Mouse (Mus musculus) megakaryocyte, adult 5-6 weeks (primary cell): ENCODE measurements around the gene Olfr843. TPM values are rescaled to one million over a fixed set of nuclear protein-coding genes. Genes with fewer than 3 reads are reported as not detected.

Experiments used
- ATAC-seq: 2 replicates; pipeline ENCODE4 v1.8.0; 2016; ENCODE audit warnings: mild to moderate bottlenecking, inconsistent platforms; ENCODE audit not compliant: poor library complexity, severe bottlenecking
- total RNA-seq, 2 experiments: library from RNA; stranded (forward) in 1 of 2; stranded (reverse) in 1 of 2; fragments of 153-499, 151-499 nt in 1 of 2; fragments of 221-1000, 200-1000 nt in 1 of 2; gene quantifications; 2 replicates each; pipeline versions ENCODE4 v1.2.3 to v1.2.4; 2015 to 2017

Olfr843 gene
- not detected in 2 replicates for total RNA-seq (2015)
- not detected in 2 replicates for total RNA-seq (2017)

- no peak for ATAC-seq
Measured at GRCm38 (mm10) chr9:19251887-19252286, at the start of gene Olfr843. TSS of gene Olfr843 (minus strand) at chr9:19251987.

Other genes starting within 250 kb of the Olfr843 start
- not detected in 2 replicates for gene Olfr835, start 219.3 kb downstream of the Olfr843 start, total RNA-seq (2015)
- not detected in 2 replicates for gene Olfr835, start 219.3 kb downstream of the Olfr843 start, total RNA-seq (2017)
- gene Olfr836, start 131.6 kb downstream of the Olfr843 start, total RNA-seq (2015): not detected in 2 replicates
- not detected in 2 replicates for gene Olfr836, start 131.6 kb downstream of the Olfr843 start, total RNA-seq (2017)
- not detected in 2 replicates for gene Olfr837, start 115.7 kb downstream of the Olfr843 start, total RNA-seq (2015)
- not detected in 2 replicates for gene Olfr837, start 115.7 kb downstream of the Olfr843 start, total RNA-seq (2017)
- gene Olfr839-ps1, start 74.7 kb downstream of the Olfr843 start, total RNA-seq (2015): not detected in 2 replicates
- not detected in 2 replicates for gene Olfr839-ps1, start 74.7 kb downstream of the Olfr843 start, total RNA-seq (2017)
- gene Olfr844, start 64.4 kb upstream of the Olfr843 start, total RNA-seq (2015): not detected in 2 replicates
- not detected in 2 replicates for gene Olfr844, start 64.4 kb upstream of the Olfr843 start, total RNA-seq (2017)
- not detected in 2 replicates for gene Olfr845, start 84.5 kb upstream of the Olfr843 start, total RNA-seq (2015)
- gene Olfr845, start 84.5 kb upstream of the Olfr843 start, total RNA-seq (2017): not detected in 2 replicates
- gene Olfr846, start 112.0 kb upstream of the Olfr843 start, total RNA-seq (2015): not detected in 2 replicates
- not detected in 2 replicates for gene Olfr846, start 112.0 kb upstream of the Olfr843 start, total RNA-seq (2017)
- not detected in 2 replicates for gene Olfr847, start 126.7 kb upstream of the Olfr843 start, total RNA-seq (2015)
- not detected in 2 replicates for gene Olfr847, start 126.7 kb upstream of the Olfr843 start, total RNA-seq (2017)
- gene Olfr849, start 188.3 kb upstream of the Olfr843 start, total RNA-seq (2015): not detected in 2 replicates
- gene Olfr849, start 188.3 kb upstream of the Olfr843 start, total RNA-seq (2017): not detected in 2 replicates
- gene Olfr850, start 226.3 kb upstream of the Olfr843 start, total RNA-seq (2015): not detected in 2 replicates
- gene Olfr850, start 226.3 kb upstream of the Olfr843 start, total RNA-seq (2017): not detected in 2 replicates
- gene Olfr851, start 241.3 kb upstream of the Olfr843 start, total RNA-seq (2015): not detected in 2 replicates
- not detected in 2 replicates for gene Olfr851, start 241.3 kb upstream of the Olfr843 start, total RNA-seq (2017)